Mouse (Mus musculus) adipocyte (in vitro differentiated cells): Measurements from ENCODE around the gene Gm8362.
"Not testable (repeated sequence)": the region's sequence is repeated elsewhere in the genome, so short reads cannot be mapped to it uniquely, and the experiment has no call there.

Source experiments
- DNase-seq: peaks from one replicate; pipeline ENCODE4 v3.0.0-alpha.2; 2016; ENCODE audit warnings: low spot score

Gene Gm8362

DNA sequence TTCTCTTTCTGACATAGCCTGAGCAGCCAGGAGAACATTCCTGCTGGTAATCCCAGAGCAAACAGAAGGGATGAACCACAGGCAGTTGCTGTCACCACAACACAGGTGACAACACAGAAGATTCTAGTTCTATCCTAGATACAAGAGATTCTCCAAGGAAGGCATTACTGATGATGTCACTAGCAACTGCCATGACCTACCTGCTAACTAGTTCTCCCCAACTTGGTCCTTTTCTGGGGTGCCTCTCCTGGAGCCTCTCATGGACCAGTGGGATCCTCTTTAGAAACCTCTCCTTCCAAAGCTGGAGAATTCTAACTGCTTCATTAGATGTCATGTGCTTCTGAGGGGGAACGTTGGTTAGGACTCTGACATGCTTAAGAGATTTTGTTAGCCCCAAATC is at the start of gene Gm8362:
Gene Gm8362 (minus strand): TSS at position 101 of the 400 bp plus-strand sequence.
- DNase-seq = not testable (repeated sequence)

DNA sequence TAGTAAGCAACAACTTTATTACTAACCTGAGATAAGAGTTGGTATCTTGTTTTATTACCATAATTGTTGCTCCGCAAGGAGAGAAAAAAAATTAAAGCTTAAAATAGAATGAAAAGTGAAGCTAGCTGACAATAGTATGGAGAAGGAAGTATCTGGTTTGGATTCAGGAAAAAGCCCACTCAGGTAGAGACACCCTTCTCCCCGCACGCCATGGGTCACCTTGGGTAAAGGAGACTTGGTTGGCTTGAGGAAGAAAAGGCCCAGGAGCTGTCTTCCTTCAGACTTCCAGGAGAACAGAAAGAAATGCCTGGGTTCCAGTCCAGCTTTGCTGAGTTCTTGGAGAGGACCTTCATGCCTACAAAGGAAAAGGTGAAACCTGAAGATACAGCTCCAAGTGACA is 49.1 kb upstream of the Gm8362 start:
- DNase-seq = not testable (repeated sequence)

DNA sequence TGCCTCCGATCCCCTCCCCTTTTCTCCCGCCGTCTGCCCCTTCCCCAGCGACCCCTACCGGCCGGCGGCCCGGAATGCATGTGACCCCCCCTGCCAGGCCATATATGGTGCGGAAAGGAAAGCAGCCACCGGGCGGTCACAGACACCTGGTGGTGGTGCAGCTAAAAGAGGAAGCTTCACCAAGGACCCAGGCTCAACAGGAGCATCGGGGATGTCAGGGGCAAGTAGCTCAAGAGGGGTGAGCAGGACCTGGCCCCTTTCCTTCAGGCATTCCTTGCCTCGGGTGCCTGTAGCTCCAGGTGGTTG is 17.0 kb downstream of the Gm8362 start:
- not testable (repeated sequence) for DNase-seq

DNA sequence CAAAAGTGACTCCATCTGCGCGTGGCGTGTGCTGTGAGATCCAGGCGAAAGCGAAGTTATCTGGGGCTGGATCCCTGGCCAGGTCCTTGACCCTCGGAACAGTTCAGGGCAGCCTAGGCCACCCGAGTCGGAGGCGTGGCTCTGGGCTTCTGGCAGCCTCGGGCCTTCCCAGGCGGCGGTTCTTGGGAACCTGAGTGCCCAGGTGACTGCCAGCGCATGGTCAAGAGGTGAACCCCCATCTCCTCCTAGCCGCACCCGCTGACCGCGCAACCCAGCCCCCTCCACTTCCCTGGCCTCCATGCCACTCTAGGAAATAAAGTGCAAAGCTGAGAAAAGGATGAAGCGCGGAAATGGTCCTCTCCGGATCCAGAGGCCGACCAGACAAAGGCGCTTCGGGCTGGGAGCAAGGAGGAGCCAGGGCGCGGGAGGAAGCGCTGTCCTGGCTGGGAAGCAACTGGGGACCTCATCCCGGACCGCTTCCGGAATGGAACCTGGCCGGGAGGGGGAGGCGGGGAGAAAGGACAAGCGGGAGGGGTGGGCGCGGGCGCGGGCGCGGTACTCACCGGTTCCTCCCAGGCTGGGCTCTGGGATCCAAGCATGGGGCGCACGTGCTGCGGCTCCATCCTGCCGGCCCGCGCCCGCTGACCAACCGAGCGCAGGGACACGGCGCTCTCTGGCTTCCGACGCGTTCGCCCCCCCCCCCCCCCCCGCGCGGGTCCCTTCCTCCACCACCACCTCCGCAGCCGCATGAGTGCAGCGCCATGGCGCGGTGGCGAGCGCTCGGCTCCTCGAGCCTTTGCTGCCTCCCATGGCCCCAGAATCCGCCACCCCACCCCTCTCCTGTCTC is 17.6 kb downstream of the Gm8362 start:
- not testable (repeated sequence) for DNase-seq

DNA sequence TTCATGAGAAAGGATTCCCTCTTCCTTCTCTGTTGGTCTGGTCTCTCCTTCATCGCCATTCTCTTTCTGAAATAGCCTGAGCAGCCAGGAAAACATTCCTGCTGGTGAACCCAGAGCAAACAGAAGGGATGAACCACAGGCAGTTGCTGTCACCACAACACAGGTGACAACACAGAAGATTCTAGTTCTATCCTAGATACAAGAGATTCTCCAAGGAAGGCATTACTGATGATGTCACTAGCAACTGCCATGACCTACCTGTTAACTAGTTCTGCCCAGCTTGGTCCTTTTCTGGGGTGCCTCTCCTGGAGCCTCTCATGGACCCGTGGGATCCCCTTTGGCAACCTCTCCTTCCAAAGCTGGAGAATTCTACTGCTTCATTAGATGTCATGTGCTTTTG is 32.0 kb downstream of the Gm8362 start, which contains the start of gene Gm3636:
Gene Gm3636 (minus strand): TSS at position 101 of the 400 bp plus-strand sequence.
- not testable (repeated sequence) for DNase-seq

DNA sequence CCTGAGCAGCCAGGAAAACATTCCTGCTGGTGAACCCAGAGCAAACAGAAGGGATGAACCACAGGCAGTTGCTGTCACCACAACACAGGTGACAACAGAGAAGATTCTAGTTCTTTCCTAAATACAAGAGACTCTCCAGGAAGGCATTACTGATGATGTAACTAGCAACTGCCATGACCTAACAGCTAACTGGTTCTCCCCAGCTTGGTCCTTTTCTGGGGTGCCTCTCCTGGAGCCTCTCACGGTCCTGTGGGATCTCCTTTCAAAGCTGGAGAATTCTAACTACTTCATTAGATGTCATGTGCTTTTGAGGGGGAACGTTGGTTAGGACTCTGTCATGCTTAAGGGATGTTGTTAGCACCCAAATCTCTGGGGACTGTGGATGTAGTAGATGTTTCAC is 54.1 kb downstream of the Gm8362 start, which contains the start of gene Gm8050:
Gene Gm8050 (minus strand): TSS at position 101 of the 400 bp plus-strand sequence.
- not testable (repeated sequence) for DNase-seq
